Mouse (Mus musculus) heart, adult 2 months (tissue): Measurements from ENCODE around the gene Myl6b.

ENCODE experiments used
- CTCF ChIP-seq: fragments of 200-600 bp; IDR thresholded peaks from 2 replicates; pipeline ENCODE4 v1.8.1; 2022; ENCODE audit warnings: antibody characterized with exemption, mild to moderate bottlenecking, moderate library complexity
- EP300 ChIP-seq: fragments of 200-500 bp; IDR thresholded peaks from 2 replicates; pipeline ENCODE4 v1.6.1; 2011; ENCODE audit warnings: low read depth, low read length, control low read depth; ENCODE audit not compliant: insufficient read depth

DNA sequence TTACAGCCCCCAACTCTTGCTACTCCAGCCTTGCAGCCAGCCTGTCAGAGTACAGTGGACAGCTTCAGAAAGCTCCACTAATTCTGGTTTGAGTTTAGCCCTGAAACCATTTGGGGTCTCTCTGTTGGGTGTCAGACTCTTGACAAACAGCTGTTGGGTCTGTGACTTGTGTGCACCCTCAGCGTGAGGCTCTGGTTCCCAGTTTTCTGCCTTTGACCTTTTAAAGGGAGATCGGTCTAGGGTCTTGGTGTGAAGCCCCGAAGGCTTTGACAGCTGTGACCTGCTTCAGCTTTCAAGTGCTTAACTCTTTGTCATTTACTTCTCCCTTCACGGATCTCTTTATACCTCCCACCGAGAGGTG lies 38.2 kb downstream of the Myl6b start:
- no peak for TF ChIP-seq CTCF
- no peak for TF ChIP-seq EP300
